Mouse (Mus musculus) adrenal gland, postnatal 25 days (tissue): ENCODE data around the gene Rbfox1. TPM values are rescaled to one million over a fixed set of nuclear protein-coding genes. Genes with fewer than 3 reads are reported as not detected.
A peak's percentile ranks its signal among the peaks of the same experiment; 100 is the strongest.

Source experiments
- DNase-seq: peaks from one replicate; pipeline ENCODE4 v3.0.0; 2021; ENCODE audit warnings: mixed read lengths
- total RNA-seq: library from RNA; stranded (reverse); gene quantifications from 2 replicates; pipeline ENCODE4 v1.2.3, GENCODE M21; 2021

Rbfox1 gene
- total RNA-seq, 1 experiment from 2014 or later, result 1.7 TPM

GRCm38 (mm10) chr16:7229232-7229631 lies 1344.1 kb downstream of the Rbfox1 start:
- DNase-seq, result no peak

GRCm38 (mm10) chr16:7241627-7242026 lies 1356.5 kb downstream of the Rbfox1 start:
- DNase-seq, result no peak

- no peak for DNase-seq
These were observed 1357.3 kb downstream of the Rbfox1 start for GRCm38 (mm10) chr16:7242501-7242900.

- DNase-seq, result no peak
These were observed 1359.2 kb downstream of the Rbfox1 start for GRCm38 (mm10) chr16:7244382-7244781.

- no peak for DNase-seq
These were observed 1366.5 kb downstream of the Rbfox1 start for GRCm38 (mm10) chr16:7251696-7252095.

GRCm38 (mm10) chr16:7257366-7257765 lies 1372.2 kb downstream of the Rbfox1 start:
- DNase-seq, result no peak

- no peak for DNase-seq
These were observed 1378.1 kb downstream of the Rbfox1 start for GRCm38 (mm10) chr16:7263261-7263660.

- DNase-seq, result no peak
These were observed 1380.6 kb downstream of the Rbfox1 start for GRCm38 (mm10) chr16:7265715-7266114.

GRCm38 (mm10) chr16:7275501-7275900 lies 1390.3 kb downstream of the Rbfox1 start:
- no peak for DNase-seq

GRCm38 (mm10) chr16:7275901-7276300 lies 1390.7 kb downstream of the Rbfox1 start:
- no peak for DNase-seq

GRCm38 (mm10) chr16:7279544-7279943 lies 1394.4 kb downstream of the Rbfox1 start:
- DNase-seq, result no peak

- peak; percentile 9 for DNase-seq
These were observed 1397.1 kb downstream of the Rbfox1 start for GRCm38 (mm10) chr16:7282257-7282656.

- no peak for DNase-seq
These were observed 1408.0 kb downstream of the Rbfox1 start for GRCm38 (mm10) chr16:7292985-7293805.

- no peak for DNase-seq
These were observed 1417.3 kb downstream of the Rbfox1 start for GRCm38 (mm10) chr16:7302416-7302815.

GRCm38 (mm10) chr16:7329196-7329595 lies 1444.0 kb downstream of the Rbfox1 start:
- no peak for DNase-seq

- no peak for DNase-seq
These were observed 1456.0 kb downstream of the Rbfox1 start for GRCm38 (mm10) chr16:7341186-7341585.

- DNase-seq, result no peak
These were observed 1460.1 kb downstream of the Rbfox1 start for GRCm38 (mm10) chr16:7345298-7345697.

- no peak for DNase-seq
These were observed 1461.0 kb downstream of the Rbfox1 start for GRCm38 (mm10) chr16:7346001-7346625.

- DNase-seq, result no peak
These were observed 1462.5 kb downstream of the Rbfox1 start for GRCm38 (mm10) chr16:7347522-7348165.

GRCm38 (mm10) chr16:7352808-7353207 lies 1467.7 kb downstream of the Rbfox1 start:
- no peak for DNase-seq

- no peak for DNase-seq
These were observed 1469.0 kb downstream of the Rbfox1 start for GRCm38 (mm10) chr16:7354116-7354515.

- no peak for DNase-seq
These were observed 1473.9 kb downstream of the Rbfox1 start for GRCm38 (mm10) chr16:7359043-7359442.

GRCm38 (mm10) chr16:7360706-7361105 lies 1475.6 kb downstream of the Rbfox1 start:
- no peak for DNase-seq
